Comparison of ENCODE assay signal across 8 mouse cellular contexts in genomic region chr7:99365069-99365468, GRCm38 (mm10). TPM values are rescaled to one million over a fixed set of nuclear protein-coding genes. Genes with fewer than 3 reads are reported as not detected.
DNase-seq lines count a peak whose midpoint lies in the region; ATAC-seq and TF ChIP-seq lines count a peak whose summit lies in the region.

No protein-coding gene starts in this region.

- no peaks in the 10 kb centered on the region for H3K79me2 ChIP-seq in MEL (ENCODE audit: control insufficient read depth, insufficient read depth, low read length, poor library complexity)

- 1% methylated on average over 5 of the region's 5 CpGs for WGBS in midbrain, embryonic 11.5 days

- H3K36me3 ChIP-seq in MEL (ENCODE audit: control insufficient read depth in 1 of 2, insufficient read depth in 2 of 2, low read length in 2 of 2), result no peaks in the 10 kb centered on the region
- no peaks in the 10 kb centered on the region for H3K36me3 ChIP-seq in midbrain, embryonic 11.5 days (ENCODE audit: control insufficient read depth, insufficient read depth, low read length)

- no peak for DNase-seq in cerebellum, adult 8-10 months
- DNase-seq in MEL (ENCODE audit: low read depth, low spot score), result peak; percentile 47
- peak; percentile 51 to 55 for DNase-seq in layer of hippocampus, postnatal 36 days
- DNase-seq in midbrain, embryonic 11.5 days (ENCODE audit: low spot score, missing footprints), result peak; percentile 98
- DNase-seq in right cerebral cortex, postnatal 4 days, result peak; percentile 51

- H3K9me3 ChIP-seq in MEL (replicated peaks; ENCODE audit: insufficient read depth, low read length), result no peaks in the 10 kb centered on the region
- H3K9me3 ChIP-seq in midbrain, embryonic 11.5 days (ENCODE audit: control insufficient read depth, low read length), result no peaks in the 10 kb centered on the region

- TF ChIP-seq CTCF in MEL (IDR thresholded peaks at IDR 0.05 in 2 of 3, conservative IDR thresholded peaks at IDR 0.05 in 1 of 3; ENCODE audit: control insufficient read depth in 1 of 3, insufficient read depth in 1 of 3, low read depth in 2 of 3, low read length in 3 of 3, poor library complexity in 1 of 3, severe bottlenecking in 1 of 3), result peak; percentile 60 to 74 (median 69)
- peak; percentile 97 for TF ChIP-seq CTCF in cortical plate, adult 2 months (IDR thresholded peaks at IDR 0.05; ENCODE audit: extremely low read depth, insufficient read depth, low read length)

- no peak overlapping the region for H3K4me3 ChIP-seq in MEL (ENCODE audit: control insufficient read depth in 1 of 2, insufficient read depth in 1 of 2, low read depth in 2 of 2, low read length in 2 of 2)
- no peak overlapping the region for H3K4me3 ChIP-seq in cortical plate, adult 2 months (ENCODE audit: insufficient read depth, low read length)
- no peak overlapping the region for H3K4me3 ChIP-seq in midbrain, embryonic 11.5 days (ENCODE audit: low read depth, low read length)

- H3K27ac ChIP-seq in MEL (ENCODE audit: control insufficient read depth, low read depth, low read length), result no peak overlapping the region
- H3K27ac ChIP-seq in cortical plate, adult 2 months (ENCODE audit: insufficient read depth, low read length), result no peak overlapping the region
- H3K27ac ChIP-seq in midbrain, embryonic 11.5 days (ENCODE audit: low read depth, low read length), result no peak overlapping the region

- H3K9ac ChIP-seq in MEL (ENCODE audit: control insufficient read depth, low read depth, low read length, poor library complexity, severe bottlenecking), result no peak overlapping the region
- H3K9ac ChIP-seq in midbrain, embryonic 11.5 days (ENCODE audit: low read length), result peak overlapping the region; percentile 30

- TF ChIP-seq RAD21 in MEL (IDR thresholded peaks at IDR 0.05; ENCODE audit: low read depth, low read length), result peak; percentile 52

- peaks cover 2% of the 10 kb centered on the region in 2 experiments; a peak in 3 of 4 replicates for H3K27me3 ChIP-seq in MEL (ENCODE audit: control insufficient read depth in 1 of 2, insufficient read depth in 2 of 2, low read length in 2 of 2)
- no peaks in the 10 kb centered on the region for H3K27me3 ChIP-seq in midbrain, embryonic 11.5 days (ENCODE audit: control insufficient read depth, insufficient read depth, low read length)

- TF ChIP-seq POLR2A in MEL (IDR thresholded peaks at IDR 0.05; ENCODE audit: control insufficient read depth in 1 of 2, insufficient read depth in 1 of 2, low read depth in 1 of 2, low read length in 2 of 2, poor library complexity in 1 of 2), result no peak
- TF ChIP-seq POLR2A in cortical plate, adult 2 months (IDR thresholded peaks at IDR 0.05; ENCODE audit: extremely low read depth, insufficient read depth, low read length), result no peak

- H3K4me1 ChIP-seq in MEL (ENCODE audit: control insufficient read depth in 1 of 2, insufficient read depth in 2 of 2, low read length in 2 of 2), result peaks cover 0 to 3% of the 10 kb centered on the region in 2 experiments; a peak in 1 of 4 replicates
- H3K4me1 ChIP-seq in cortical plate, adult 2 months (ENCODE audit: control insufficient read depth, insufficient read depth, low read length), result no peaks in the 10 kb centered on the region
- peaks cover 12% of the 10 kb centered on the region for H3K4me1 ChIP-seq in midbrain, embryonic 11.5 days (ENCODE audit: control insufficient read depth, insufficient read depth, low read length)

- H3K4me2 ChIP-seq in midbrain, embryonic 11.5 days, result no peak overlapping the region

- TF ChIP-seq EP300 in MEL (IDR thresholded peaks at IDR 0.05; ENCODE audit: low read depth in 1 of 2, low read length in 2 of 2), result no peak

- peak; percentile 53 for ATAC-seq in cerebellum, adult (ENCODE audit: insufficient number of reproducible peaks, low FRiP score, low TSS enrichment)
- ATAC-seq in granulocyte monocyte progenitor cell, adult 5-6 weeks (replicated peaks; ENCODE audit: poor library complexity, severe bottlenecking), result peak; percentile 75
- ATAC-seq in midbrain, embryonic 11.5 days (ENCODE audit: low FRiP score), result peak; percentile 43; the same call in 1 of the 2 replicates

TF ChIP-seq in MEL, 35 proteins besides CTCF, POLR2A, EP300 and RAD21:
- peak; percentile 60 for TF ChIP-seq SMC3 (IDR thresholded peaks at IDR 0.05; ENCODE audit: low read depth, low read length)
- no peak for TF ChIP-seq ZMIZ1 (IDR thresholded peaks at IDR 0.05; ENCODE audit: low read depth, low read length)
- TF ChIP-seq ZC3H11A (IDR thresholded peaks at IDR 0.05; ENCODE audit: low read depth, low read length), result 0 out of 2 replicates have a peak, but pooled peaks have one; percentile 12
TF ChIP-seq in MEL: peak in this region for 2.

RNA-seq across cellular contexts. Expression of gene Serpinh1, which starts 12.0 kb away (rescaled TPM):
- not detected in 2 replicates for total RNA-seq in MEL (2012; rRNA removed)
- not detected for polyA plus RNA-seq in MEL (2012; ENCODE audit: insufficient read depth in 1 of 2, insufficient read length in 2 of 2, low read depth in 1 of 2, low replicate concordance in 2 of 2, missing spikeins in 1 of 2)
- polyA plus RNA-seq in cortical plate, adult 2 months (2012; rRNA removed), result 18.0 and 23.7 TPM in 2 replicates
- total RNA-seq in granulocyte monocyte progenitor cell, adult 5-6 weeks (2014; fragmentation: Nextera tagmentation), result 0.80 TPM in 1 of 2 replicates, not detected in the other
- total RNA-seq in granulocyte monocyte progenitor cell, adult 5-6 weeks (2017), result not detected in 2 replicates
- total RNA-seq in layer of hippocampus, postnatal 36 days (2021), result 10 to 100 TPM; 25.7 to 34.6 TPM
- 202 and 210 TPM in 2 replicates for polyA plus RNA-seq in midbrain, embryonic 11.5 days (2014; fragmentation: Nextera tagmentation; extraction: Ambion mirVana)

RNA-seq across cellular contexts. Expression of gene Gdpd5, which starts 16.1 kb away (rescaled TPM):
- 0.15 and 0.23 TPM in 2 replicates for total RNA-seq in MEL (2012; rRNA removed)
- under 1 TPM in 1 of 2 experiments, not detected in 1; 0.26 TPM for polyA plus RNA-seq in MEL (2012; ENCODE audit: insufficient read depth in 1 of 2, insufficient read length in 2 of 2, low read depth in 1 of 2, low replicate concordance in 2 of 2, missing spikeins in 1 of 2)
- polyA plus RNA-seq in cortical plate, adult 2 months (2012; rRNA removed), result 31.0 and 33.8 TPM in 2 replicates
- total RNA-seq in granulocyte monocyte progenitor cell, adult 5-6 weeks (2014; fragmentation: Nextera tagmentation), result not detected in 2 replicates
- total RNA-seq in granulocyte monocyte progenitor cell, adult 5-6 weeks (2017), result 0.56 TPM in 1 of 2 replicates, not detected in the other
- 10 to 100 TPM; 19.1 to 19.9 TPM for total RNA-seq in layer of hippocampus, postnatal 36 days (2021)
- polyA plus RNA-seq in midbrain, embryonic 11.5 days (2014; fragmentation: Nextera tagmentation; extraction: Ambion mirVana), result 16.2 and 16.7 TPM in 2 replicates

Comparison
In these comparisons a context has a peak if more than half of its experiments do, and no peak if none do; other contexts are left out.
1. RNA of gene Serpinh1, which starts 12.0 kb away (total RNA-seq): 25.7 to 34.6 TPM in layer of hippocampus, postnatal 36 days; 0.80 TPM in granulocyte monocyte progenitor cell, adult 5-6 weeks and not detected in MEL; every median in the first group is over 10 times any median in the second.
2. RNA of gene Gdpd5, which starts 16.1 kb away (total RNA-seq): 19.1 to 19.9 TPM in layer of hippocampus, postnatal 36 days; 0.15 to 0.23 TPM in MEL and 0.56 TPM in granulocyte monocyte progenitor cell, adult 5-6 weeks; every median in the first group is over 10 times any median in the second.
3. Peak in every context shown above with its lines, with median percentiles within 50 percentile points of each other: ATAC-seq.